Mouse (Mus musculus) kidney, postnatal 0 days (tissue): ENCODE data around the gene 2310034G01Rik. TPM values are rescaled to one million over a fixed set of nuclear protein-coding genes. Genes with fewer than 3 reads are reported as not detected.

Experiments
- ATAC-seq: fragments of 200-750 bp; cut with Nextera tagmentation; replicated peaks from 2 replicates; pipeline ENCODE4 v1.8.0; 2017; ENCODE audit warnings: low read depth, moderate number of reproducible peaks, moderate TSS enrichment, moderate library complexity; ENCODE audit not compliant: low FRiP score
- DNase-seq: peaks from one replicate; pipeline ENCODE4 v3.0.0-alpha.2; 2016; ENCODE audit warnings: low spot score
- H3K27ac ChIP-seq: fragments of 300-500 bp; sonication (generic); 2 replicates; pipeline ENCODE4 v1.5.1; 2014; ENCODE audit warnings: mild to moderate bottlenecking
- H3K27me3 ChIP-seq: fragments of 300-500 bp; sonication (generic); 2 replicates; pipeline ENCODE4 v1.6.1; 2014; ENCODE audit warnings: low read length, mixed read lengths; ENCODE audit not compliant: insufficient read depth
- H3K36me3 ChIP-seq: fragments of 300-500 bp; sonication (generic); 2 replicates; pipeline ENCODE4 v1.6.1; 2014; ENCODE audit warnings: low read length, mixed read lengths; ENCODE audit not compliant: insufficient read depth
- H3K4me1 ChIP-seq: fragments of 300-500 bp; sonication (generic); replicated peaks from 2 replicates; pipeline ENCODE4 v1.6.1; 2014; ENCODE audit warnings: antibody characterized with exemption, low read length, mixed read lengths; ENCODE audit not compliant: insufficient read depth
- H3K4me2 ChIP-seq: fragments of 300-500 bp; sonication (generic); 2 replicates; pipeline ENCODE4 v1.6.1; 2014; ENCODE audit warnings: mild to moderate bottlenecking, low read length, moderate library complexity, mixed read lengths
- H3K4me3 ChIP-seq: fragments of 300-500 bp; sonication (generic); replicated peaks from 2 replicates; pipeline ENCODE4 v1.5.1; 2014; ENCODE audit warnings: low read depth, low read length
- H3K9ac ChIP-seq: fragments of 300-500 bp; sonication (generic); 2 replicates; pipeline ENCODE4 v1.6.1; 2014; ENCODE audit warnings: low read depth, low read length
- H3K9me3 ChIP-seq: fragments of 300-500 bp; sonication (generic); replicated peaks from 2 replicates; pipeline ENCODE4 v1.6.1; 2016; ENCODE audit warnings: low read length, inconsistent platforms, mixed read lengths
- CTCF ChIP-seq: IDR thresholded peaks from 2 replicates; pipeline ENCODE4 v1.5.1; 2016; ENCODE audit warnings: antibody characterized with exemption, low read depth, mild to moderate bottlenecking, moderate library complexity
- WGBS: fragments of 180-500 bp; shearing (Covaris S2); extraction: QIAGEN DNeasy Blood & Tissue Kit; methylation state at CpG from one replicate; pipeline ENCODE4 v1.1.7; 2014; 5-methylcytosine and 5-hydroxymethylcytosine counted together
- polyA plus RNA-seq: library from polyadenylated mRNA; unstranded; fragments of >200 nt; fragmentation: Nextera tagmentation; extraction: Ambion mirVana; gene quantifications from 2 replicates; pipeline ENCODE4 v1.2.1, GENCODE M21; 2015

2310034G01Rik gene
- polyA plus RNA-seq, 1 experiment from 2014 or later = 4.0 TPM

DNA sequence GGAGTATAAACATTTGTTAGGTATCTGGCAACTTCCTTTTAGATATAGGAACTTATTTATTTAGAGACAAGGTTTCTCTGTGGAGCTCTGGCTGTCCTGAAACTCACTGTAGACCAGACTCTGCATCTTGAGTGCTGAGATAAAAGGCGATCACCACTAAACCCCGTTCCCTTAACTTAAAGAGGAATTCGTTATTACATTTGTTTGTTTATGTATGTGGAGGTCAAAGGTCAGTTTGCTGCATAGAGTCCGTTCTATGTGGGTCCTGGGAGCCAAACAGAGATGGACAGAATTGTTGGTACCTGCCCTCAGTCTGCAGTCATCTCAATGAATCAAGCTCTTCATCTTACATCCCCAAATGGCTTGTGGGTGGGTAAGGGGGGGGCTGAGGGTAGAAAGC lies 25.8 kb upstream of the 2310034G01Rik start:
- no peak for ATAC-seq
- H3K9ac ChIP-seq = no peak overlapping the region

DNA sequence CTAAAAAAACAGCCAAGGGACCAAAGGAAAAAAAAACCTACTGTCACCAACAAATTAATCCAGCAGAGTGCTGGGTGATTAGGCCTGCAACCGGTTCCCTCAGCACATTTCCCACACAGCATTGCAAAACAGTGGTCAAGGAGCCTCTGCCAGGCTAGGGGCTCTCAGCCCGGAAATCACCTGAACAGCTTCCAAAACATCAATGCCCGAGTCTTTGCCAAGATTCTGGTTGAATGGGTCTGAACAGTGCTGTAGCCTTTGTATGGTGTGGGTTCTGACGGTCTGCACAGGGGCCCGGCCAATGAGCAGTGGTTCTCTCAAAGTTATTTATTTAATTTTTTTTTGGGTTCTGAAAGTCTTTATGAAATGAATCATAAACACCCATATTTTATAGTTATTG lies 25.4 kb upstream of the 2310034G01Rik start:
- Histone ChIP-seq H3K36me3 (peaks cover 34% of the 10 kb centered on the region), H3K4me2 (no peak overlapping the region), H3K27ac (no peak overlapping the region), H3K27me3 (no peaks in the 10 kb centered on the region), H3K4me3 (no peak overlapping the region), H3K9ac (no peak overlapping the region), H3K9me3 (no peaks in the 10 kb centered on the region), H3K4me1 (no peaks in the 10 kb centered on the region)
- no peak for TF ChIP-seq CTCF
- 61% methylated on average over 5 of the region's 5 CpGs for WGBS
- DNase-seq = no peak
- ATAC-seq = no peak

More for the DNA sequence above, 25.8 kb upstream of the 2310034G01Rik start:
- H3K27ac ChIP-seq = no peak overlapping the region
- no peak for DNase-seq
- H3K4me3 ChIP-seq = no peak overlapping the region
- H3K9me3 ChIP-seq = no peaks in the 10 kb centered on the region
- WGBS = 49% methylated on average over 4 of the region's 4 CpGs
- no peaks in the 10 kb centered on the region for H3K27me3 ChIP-seq
- no peak for TF ChIP-seq CTCF
- H3K36me3 ChIP-seq = peaks cover 38% of the 10 kb centered on the region
- H3K4me1 ChIP-seq = no peaks in the 10 kb centered on the region
- no peak overlapping the region for H3K4me2 ChIP-seq

DNA sequence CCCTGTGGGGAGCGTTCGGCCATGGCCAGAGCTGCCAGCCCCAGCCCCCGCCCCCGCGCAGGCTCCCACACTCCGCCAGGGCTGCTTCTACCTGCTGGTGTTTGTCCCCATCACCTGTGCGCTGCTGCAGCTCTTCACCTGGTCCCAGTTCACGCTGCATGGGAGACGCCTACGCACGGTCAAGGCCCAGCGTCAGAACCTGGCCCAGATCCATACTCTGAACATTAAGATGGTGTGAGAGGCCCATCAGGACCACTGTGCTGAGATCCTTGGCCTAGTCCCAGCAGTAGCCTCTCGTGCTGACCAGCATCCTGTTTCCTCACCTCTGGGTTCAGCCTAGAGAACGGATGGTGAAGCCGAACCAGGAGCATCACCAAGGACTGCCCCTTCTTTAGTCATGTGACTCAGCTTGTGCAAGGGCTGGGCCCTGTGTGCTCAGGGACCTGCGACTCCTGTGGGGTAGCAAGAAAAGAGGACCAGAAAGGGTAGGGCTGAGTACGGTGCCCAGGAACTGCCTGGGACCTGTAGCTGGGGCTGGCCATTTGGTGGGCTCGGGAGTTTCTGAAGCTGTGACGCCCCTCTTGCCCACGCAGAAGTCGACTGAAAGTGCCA lies 24.5 kb upstream of the 2310034G01Rik start:
- H3K27ac ChIP-seq = no peak overlapping the region
- H3K9ac ChIP-seq = no peak overlapping the region
- no peaks in the 10 kb centered on the region for H3K4me1 ChIP-seq
- peak; percentile 22; the same call in 1 of the 2 replicates for ATAC-seq
- no peak overlapping the region for H3K4me3 ChIP-seq
- DNase-seq = no peak
- no peaks in the 10 kb centered on the region for H3K9me3 ChIP-seq
- peaks cover 25% of the 10 kb centered on the region for H3K36me3 ChIP-seq
- WGBS = 51% methylated on average over 21 of the region's 21 CpGs
- no peak for TF ChIP-seq CTCF
- no peaks in the 10 kb centered on the region for H3K27me3 ChIP-seq
- no peak overlapping the region for H3K4me2 ChIP-seq

DNA sequence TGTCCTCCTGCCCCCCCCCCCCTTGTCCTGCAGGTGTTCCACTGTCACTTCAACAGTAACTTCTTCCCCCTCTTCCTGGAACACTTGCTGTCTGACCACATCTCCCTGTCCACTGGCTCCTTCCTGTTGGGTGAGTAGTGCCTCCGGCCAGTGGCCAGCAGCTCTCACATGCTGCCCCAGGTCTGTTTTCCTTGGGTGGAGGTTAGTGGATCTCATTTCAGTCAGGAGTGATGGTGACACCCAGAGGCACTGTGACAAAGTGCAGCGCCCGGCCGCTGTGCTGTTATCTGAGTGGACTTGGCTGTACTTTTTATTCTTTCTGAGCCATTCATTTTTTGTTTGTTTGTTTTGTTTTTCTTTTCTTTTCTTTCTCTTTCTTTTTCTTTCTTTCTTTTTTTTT lies 19.1 kb upstream of the 2310034G01Rik start:
- WGBS = 12% methylated on average over 4 of the region's 4 CpGs
- Histone ChIP-seq H3K27ac (no peak overlapping the region), H3K9ac (no peak overlapping the region), H3K27me3 (no peaks in the 10 kb centered on the region), H3K9me3 (no peaks in the 10 kb centered on the region), H3K4me1 (no peaks in the 10 kb centered on the region), H3K4me2 (no peak overlapping the region), H3K4me3 (no peak overlapping the region), H3K36me3 (no peaks in the 10 kb centered on the region)
- peak; percentile 84 for DNase-seq
- no peak; the same call in 1 of the 2 replicates for ATAC-seq
- peak; percentile 73 for TF ChIP-seq CTCF

DNA sequence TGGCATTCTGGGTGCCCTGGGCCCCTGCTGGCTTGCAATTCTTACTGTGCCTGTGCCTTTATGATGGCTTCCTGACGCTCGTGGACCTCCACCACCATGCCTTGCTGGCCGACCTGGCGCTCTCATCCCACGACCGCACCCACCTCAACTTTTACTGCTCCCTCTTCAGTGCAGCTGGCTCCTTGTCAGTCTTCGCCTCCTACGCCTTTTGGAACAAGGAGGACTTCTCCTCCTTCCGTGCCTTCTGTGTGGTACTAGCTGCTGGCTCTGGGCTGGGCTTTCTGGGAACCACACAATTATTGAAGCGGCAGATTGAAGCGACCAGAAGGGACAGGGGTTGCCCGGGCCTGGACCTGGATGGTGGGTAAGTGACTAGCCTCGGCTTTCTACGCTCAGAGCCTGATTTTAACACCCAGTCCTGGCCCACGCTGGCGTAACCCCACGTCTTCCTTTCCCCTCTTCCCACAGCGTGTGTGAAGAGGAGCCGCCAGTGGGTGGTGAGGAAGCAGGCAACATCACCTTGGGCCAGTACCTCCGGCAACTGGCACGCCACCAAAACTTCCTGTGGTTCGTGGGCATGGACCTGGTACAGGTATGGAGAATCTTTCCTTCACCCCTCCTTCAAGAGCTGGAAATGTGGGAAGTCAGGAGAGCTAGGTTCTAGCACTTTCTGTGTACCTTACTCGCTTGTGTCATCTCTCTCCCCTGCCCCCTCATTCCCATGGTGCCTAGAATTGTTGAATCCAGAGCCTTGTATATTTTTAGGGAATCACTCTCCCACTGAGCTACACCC lies 17.9 kb upstream of the 2310034G01Rik start:
- H3K4me1 ChIP-seq = no peaks in the 10 kb centered on the region
- H3K9ac ChIP-seq = no peak overlapping the region
- WGBS = 72% methylated on average over 23 of the region's 23 CpGs
- no peak for TF ChIP-seq CTCF
- no peak for ATAC-seq
- no peaks in the 10 kb centered on the region for H3K9me3 ChIP-seq
- H3K36me3 ChIP-seq = no peaks in the 10 kb centered on the region
- no peak overlapping the region for H3K4me2 ChIP-seq
- no peaks in the 10 kb centered on the region for H3K27me3 ChIP-seq
- no peak overlapping the region for H3K4me3 ChIP-seq
- no peak for DNase-seq
- no peak overlapping the region for H3K27ac ChIP-seq

DNA sequence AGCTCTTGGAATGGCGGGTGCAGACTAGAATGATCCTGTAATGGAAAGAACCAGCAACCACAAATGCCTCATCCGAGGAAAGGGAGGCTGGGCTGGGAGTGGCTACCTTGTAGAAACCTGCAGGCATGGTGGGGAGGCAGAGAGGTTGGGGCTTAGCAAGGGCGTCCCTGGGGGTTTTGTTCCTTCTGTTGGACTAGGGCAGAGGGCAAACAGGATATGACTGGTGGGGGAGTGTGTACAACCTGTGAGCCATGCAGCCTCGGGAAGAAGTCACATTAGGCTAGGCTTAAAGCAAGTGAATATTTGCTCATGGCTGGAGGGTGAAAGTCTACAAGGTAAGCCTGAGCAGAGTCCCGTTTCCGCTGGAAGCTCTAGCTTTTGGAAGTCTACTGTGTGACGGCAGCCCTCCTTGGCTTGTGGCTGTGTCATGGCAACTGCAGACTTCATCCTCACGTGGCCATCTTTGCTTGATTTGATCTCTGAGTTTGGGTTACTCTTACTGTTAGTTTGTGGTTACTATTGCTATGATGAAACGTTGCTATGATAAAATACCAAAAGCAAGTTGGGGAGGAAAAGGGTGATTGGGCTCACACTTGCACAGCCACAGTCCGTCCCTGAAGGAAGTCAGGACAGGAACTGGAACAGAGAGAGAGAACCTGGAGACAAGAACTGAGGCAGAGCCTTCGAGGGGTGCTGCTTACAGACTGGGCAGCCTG lies 13.3 kb upstream of the 2310034G01Rik start:
- Histone ChIP-seq H3K27ac (no peak overlapping the region), H3K36me3 (no peaks in the 10 kb centered on the region), H3K27me3 (no peaks in the 10 kb centered on the region), H3K9me3 (no peaks in the 10 kb centered on the region), H3K4me1 (no peaks in the 10 kb centered on the region), H3K4me3 (no peak overlapping the region), H3K9ac (no peak overlapping the region), H3K4me2 (no peak overlapping the region)
- no peak for TF ChIP-seq CTCF
- ATAC-seq (peak; percentile 52; the same call in 1 of the 2 replicates), DNase-seq (no peak)
- 79% methylated on average over 11 of the region's 11 CpGs for WGBS
